ENCODE assay signal across 1 mouse cellular context in the genomic region with DNA sequence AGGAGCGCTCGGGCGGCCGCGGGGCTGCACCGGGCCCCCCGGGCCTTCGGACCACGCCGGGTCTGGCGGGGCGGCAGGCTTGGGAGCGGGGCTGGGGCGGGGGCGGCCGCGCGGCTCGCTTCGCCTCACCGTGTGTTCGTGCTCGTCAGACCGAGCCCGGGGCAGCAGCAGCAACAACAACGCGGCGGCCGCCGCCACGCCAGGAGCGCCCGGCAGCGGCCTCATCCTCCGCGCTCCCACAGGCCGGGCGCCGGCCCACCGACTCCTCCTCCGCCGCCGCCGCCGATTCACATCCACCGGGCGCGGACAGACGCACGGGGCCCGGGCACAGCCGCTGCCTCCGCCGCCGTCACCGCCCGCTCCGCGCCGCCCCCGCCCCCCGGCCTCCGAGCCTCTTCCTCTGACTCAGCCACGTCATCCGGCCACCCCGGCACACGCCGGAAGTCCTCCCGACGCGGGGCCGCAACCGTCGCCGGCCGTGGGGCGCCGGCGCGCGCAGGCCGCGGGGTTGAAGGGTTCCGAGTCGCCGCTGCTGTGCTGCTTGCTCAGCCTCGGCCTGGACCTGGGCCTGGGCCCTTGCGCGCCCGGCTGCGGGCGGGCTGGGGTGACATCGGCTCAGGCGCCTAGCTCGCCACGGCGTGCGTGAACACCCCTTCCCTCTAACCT.
TF ChIP-seq lines count a peak whose summit lies in the region.

TSS of gene Tm9sf3 (minus strand) at position 368 of the 666 bp plus-strand sequence.

TF ChIP-seq in CH12.LX, 34 proteins besides CTCF, POLR2A, EP300 and RAD21 (continued from another document):
- TF ChIP-seq ZMIZ1 (IDR thresholded peaks at IDR 0.05; ENCODE audit: low read depth, low read length) (peak; percentile 96), JUN (IDR thresholded peaks at IDR 0.05; ENCODE audit: insufficient read depth, low read depth, low read length) (no peak), BHLHE40 (IDR thresholded peaks at IDR 0.05; ENCODE audit: low read depth, low read length) (peak; percentile 56), MEF2A (IDR thresholded peaks at IDR 0.05; ENCODE audit: borderline replicate concordance, low read depth, low read length) (peak; percentile 55), MXI1 (IDR thresholded peaks at IDR 0.05; ENCODE audit: low read depth, low read length) (peak; percentile 76), HCFC1 (IDR thresholded peaks at IDR 0.05; ENCODE audit: low read depth, low read length) (peak; percentile 70), MAX (IDR thresholded peaks at IDR 0.05; ENCODE audit: low read length) (no peak), ZKSCAN1 (IDR thresholded peaks at IDR 0.05; ENCODE audit: borderline replicate concordance, low read depth, low read length) (no peak), SIN3A (IDR thresholded peaks at IDR 0.05; ENCODE audit: low read length) (peak; percentile 79; the same call in 1 of the 2 replicates), ZNF384 (IDR thresholded peaks at IDR 0.05; ENCODE audit: low read depth, low read length) (no peak), ELF1 (IDR thresholded peaks at IDR 0.05; ENCODE audit: low read depth, low read length) (peak; percentile 77), TCF12 (IDR thresholded peaks at IDR 0.05; ENCODE audit: low read depth, low read length) (peak; percentile 86), JUND (conservative IDR thresholded peaks at IDR 0.05; ENCODE audit: low read depth, low read length) (no peak), KAT2A (IDR thresholded peaks at IDR 0.05; ENCODE audit: insufficient replicate concordance, low read length) (peak; percentile 78; the same call in 1 of the 2 replicates), GABPA (IDR thresholded peaks at IDR 0.05; ENCODE audit: insufficient replicate concordance, low read depth, low read length) (no peak), POLR2AphosphoS2 (IDR thresholded peaks at IDR 0.05; ENCODE audit: low read depth, low read length) (0 out of 2 replicates have a peak, but pooled peaks have one; percentile 32), ETS1 (conservative IDR thresholded peaks at IDR 0.05; ENCODE audit: low read depth, low read length) (no peak), MYC (IDR thresholded peaks at IDR 0.05; ENCODE audit: low read depth, low read length) (peak; percentile 37; the same call in 1 of the 2 replicates), UBTF (IDR thresholded peaks at IDR 0.05; ENCODE audit: low read depth, low read length) (no peak), USF2 (conservative IDR thresholded peaks at IDR 0.05; ENCODE audit: low read depth, low read length) (no peak)
